Mouse (Mus musculus) lung, adult 2 months (tissue): ENCODE measurements around the gene Thbs1. TPM values are rescaled to one million over a fixed set of nuclear protein-coding genes. Genes with fewer than 3 reads are reported as not detected.

Experiments
- DNase-seq: peaks from one replicate; pipeline ENCODE4 v3.0.0; 2022
- H3K4me1 ChIP-seq: fragments of 200-500 bp; 2 replicates; pipeline ENCODE4 v1.6.1; 2011; ENCODE audit warnings: low read length; ENCODE audit not compliant: control insufficient read depth, insufficient read depth
- H3K4me3 ChIP-seq: fragments of 200-500 bp; replicated peaks from 2 replicates; pipeline ENCODE3; 2011; ENCODE audit warnings: low read depth, mild to moderate bottlenecking, control low read depth, low read length; ENCODE audit errors: extremely low read depth
- CTCF ChIP-seq: fragments of 200-500 bp; IDR thresholded peaks from 2 replicates; pipeline ENCODE4 v1.5.1; 2011; ENCODE audit warnings: mild to moderate bottlenecking, low read length, control low read depth; ENCODE audit not compliant: insufficient read depth
- POLR2A ChIP-seq: fragments of 200-500 bp; IDR thresholded peaks from 2 replicates; pipeline ENCODE4 v1.6.1; 2011; ENCODE audit warnings: low read depth, mild to moderate bottlenecking, control low read depth, low read length, borderline replicate concordance; ENCODE audit errors: extremely low read depth
- WGBS: fragments of 180-500 bp; shearing (Covaris S2); methylation state at CpG from one replicate; pipeline ENCODE4 v1.1.7; 2018; 5-methylcytosine and 5-hydroxymethylcytosine counted together
- polyA plus RNA-seq: library from polyadenylated mRNA; depleted of rRNA; stranded (reverse); fragments of >200 nt; gene quantifications from 2 replicates; pipeline ENCODE4 v1.2.3, GENCODE M21; 2012

The Thbs1 gene
- polyA plus RNA-seq, 1 experiment, result 23.3 TPM

DNA sequence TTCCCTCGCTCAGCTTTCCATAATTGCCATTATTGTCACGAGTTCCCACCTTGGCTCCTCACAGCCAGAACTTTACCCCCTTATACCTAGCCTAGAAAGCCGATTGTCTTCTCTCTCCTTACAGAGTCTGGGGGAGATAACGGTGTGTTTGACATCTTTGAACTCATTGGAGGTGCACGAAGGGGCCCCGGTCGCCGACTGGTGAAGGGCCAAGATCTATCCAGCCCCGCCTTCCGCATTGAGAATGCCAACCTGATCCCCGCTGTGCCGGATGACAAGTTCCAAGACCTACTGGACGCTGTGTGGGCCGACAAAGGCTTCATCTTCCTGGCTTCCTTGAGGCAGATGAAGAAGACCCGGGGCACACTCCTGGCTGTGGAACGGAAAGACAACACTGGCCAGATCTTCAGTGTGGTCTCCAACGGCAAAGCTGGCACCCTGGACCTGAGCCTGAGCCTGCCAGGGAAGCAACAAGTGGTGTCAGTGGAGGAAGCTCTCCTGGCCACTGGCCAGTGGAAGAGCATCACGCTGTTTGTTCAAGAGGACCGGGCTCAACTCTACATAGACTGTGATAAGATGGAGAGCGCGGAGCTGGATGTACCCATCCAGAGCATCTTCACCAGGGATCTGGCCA lies 1.3 kb downstream of the Thbs1 start:
- TF ChIP-seq POLR2A, result no peak
- no peak for TF ChIP-seq CTCF
- peak overlapping the region; percentile 12 for H3K4me3 ChIP-seq
- DNase-seq, result peak; percentile 22
- 34% methylated on average over 21 of the region's 21 CpGs for WGBS
- H3K4me1 ChIP-seq, result peaks cover 7% of the 10 kb centered on the region

DNA sequence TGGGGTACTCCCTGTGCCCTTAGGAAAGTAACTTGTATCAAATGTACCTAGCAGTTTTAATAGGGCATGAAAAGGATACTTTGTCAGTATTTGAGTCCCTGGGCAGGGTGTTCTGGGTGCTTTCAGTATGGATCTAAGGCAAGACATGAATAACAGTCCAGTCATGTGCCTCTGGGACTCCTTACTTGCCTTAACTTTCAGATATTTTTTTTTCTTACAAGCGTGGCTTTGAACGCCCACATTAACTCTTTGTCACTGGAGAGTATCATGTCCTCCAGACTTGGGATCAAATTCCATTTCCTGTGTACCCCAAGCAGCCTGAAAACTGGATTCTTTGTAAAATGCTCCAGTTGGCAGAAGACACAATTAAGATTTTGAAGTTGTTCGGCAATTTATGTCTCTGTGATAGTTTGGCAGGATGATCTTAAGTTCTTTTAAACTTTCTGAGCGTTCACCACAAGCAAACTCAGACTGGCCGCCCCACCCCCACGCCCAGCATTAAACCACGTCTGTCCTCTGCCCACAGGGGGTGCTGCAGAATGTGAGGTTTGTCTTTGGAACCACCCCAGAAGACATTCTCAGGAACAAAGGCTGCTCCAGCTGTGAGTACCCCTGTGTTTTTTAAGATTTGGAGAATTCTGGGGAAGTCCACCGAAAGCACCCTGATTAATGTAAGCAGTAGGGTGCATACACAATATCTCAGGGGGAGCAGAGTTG lies 2.3 kb downstream of the Thbs1 start:
- WGBS, result 35% methylated on average over 8 of the region's 8 CpGs
- peak; percentile 27 for DNase-seq
- no peak for TF ChIP-seq POLR2A
- 0 out of 2 replicates have a peak, but pooled peaks have one; percentile 16 for TF ChIP-seq CTCF
- H3K4me3 ChIP-seq, result no peak overlapping the region
- H3K4me1 ChIP-seq, result peaks cover 7% of the 10 kb centered on the region

DNA sequence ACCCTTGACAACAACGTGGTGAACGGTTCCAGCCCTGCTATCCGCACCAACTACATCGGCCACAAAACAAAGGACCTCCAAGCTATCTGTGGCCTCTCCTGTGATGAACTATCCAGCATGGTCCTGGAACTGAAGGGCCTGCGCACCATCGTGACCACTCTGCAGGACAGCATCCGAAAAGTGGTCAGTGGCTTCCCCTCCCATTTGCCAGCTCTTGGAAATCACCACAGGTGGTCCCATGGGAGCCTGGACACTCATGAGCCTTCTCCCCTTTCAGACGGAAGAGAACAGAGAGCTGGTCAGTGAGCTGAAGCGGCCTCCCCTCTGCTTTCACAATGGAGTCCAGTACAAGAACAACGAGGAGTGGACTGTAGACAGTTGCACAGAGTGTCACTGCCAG lies 3.0 kb downstream of the Thbs1 start:
- TF ChIP-seq CTCF (no peak), POLR2A (no peak)
- WGBS, result 79% methylated on average over 10 of the region's 10 CpGs
- no peak overlapping the region for H3K4me3 ChIP-seq

DNA sequence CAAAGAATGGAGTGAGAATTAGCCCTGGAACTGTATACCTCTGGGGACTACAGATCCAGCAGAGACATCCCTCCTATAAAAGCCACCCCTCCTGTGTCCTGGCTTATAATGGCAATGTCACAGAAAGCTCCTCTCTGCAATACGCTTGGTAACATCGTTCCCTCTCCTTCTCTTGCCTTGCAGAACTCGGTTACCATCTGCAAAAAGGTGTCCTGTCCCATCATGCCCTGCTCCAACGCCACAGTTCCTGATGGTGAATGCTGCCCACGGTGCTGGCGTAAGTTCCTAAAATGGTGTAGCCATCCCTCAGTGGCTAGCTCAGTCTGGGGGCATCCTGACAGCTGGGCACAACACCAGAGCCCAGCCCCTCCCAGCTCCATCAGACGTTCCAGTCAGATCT lies 4.0 kb downstream of the Thbs1 start:
- 70% methylated on average over 7 of the region's 7 CpGs for WGBS
- TF ChIP-seq CTCF (no peak), POLR2A (no peak)
- DNase-seq, result no peak

More for the DNA sequence above, 3.0 kb downstream of the Thbs1 start:
- DNase-seq, result no peak
- H3K4me1 ChIP-seq, result peaks cover 6% of the 10 kb centered on the region

DNA sequence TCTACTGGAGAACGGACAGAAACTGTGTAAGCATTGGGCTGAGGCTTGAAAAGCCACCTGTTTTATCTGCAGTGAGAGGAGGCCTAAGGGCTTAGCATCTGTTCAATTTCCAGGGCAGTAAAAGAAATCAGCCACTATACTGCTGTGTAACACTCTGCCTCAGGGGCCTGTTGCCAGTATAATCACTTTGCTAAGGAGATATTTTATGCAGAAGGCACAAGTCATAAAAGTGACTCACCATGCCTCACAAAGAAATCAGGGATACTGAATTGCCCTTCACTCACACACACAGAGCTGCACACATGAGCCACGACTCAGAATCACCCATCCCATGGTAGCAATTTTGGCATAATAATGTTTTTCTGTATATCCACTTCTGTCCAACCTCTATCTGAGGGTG lies 4.5 kb downstream of the Thbs1 start:
- WGBS, result 65% methylated on average over 2 of the region's 2 CpGs
- TF ChIP-seq POLR2A, result no peak
- no peak for TF ChIP-seq CTCF
- no peak overlapping the region for H3K4me3 ChIP-seq
- H3K4me1 ChIP-seq, result peaks cover 2% of the 10 kb centered on the region; the same call in 1 of the 2 replicates
- DNase-seq, result no peak

More for the DNA sequence above, 4.0 kb downstream of the Thbs1 start:
- H3K4me3 ChIP-seq, result no peak overlapping the region
- peaks cover 2% of the 10 kb centered on the region; the same call in 1 of the 2 replicates for H3K4me1 ChIP-seq

DNA sequence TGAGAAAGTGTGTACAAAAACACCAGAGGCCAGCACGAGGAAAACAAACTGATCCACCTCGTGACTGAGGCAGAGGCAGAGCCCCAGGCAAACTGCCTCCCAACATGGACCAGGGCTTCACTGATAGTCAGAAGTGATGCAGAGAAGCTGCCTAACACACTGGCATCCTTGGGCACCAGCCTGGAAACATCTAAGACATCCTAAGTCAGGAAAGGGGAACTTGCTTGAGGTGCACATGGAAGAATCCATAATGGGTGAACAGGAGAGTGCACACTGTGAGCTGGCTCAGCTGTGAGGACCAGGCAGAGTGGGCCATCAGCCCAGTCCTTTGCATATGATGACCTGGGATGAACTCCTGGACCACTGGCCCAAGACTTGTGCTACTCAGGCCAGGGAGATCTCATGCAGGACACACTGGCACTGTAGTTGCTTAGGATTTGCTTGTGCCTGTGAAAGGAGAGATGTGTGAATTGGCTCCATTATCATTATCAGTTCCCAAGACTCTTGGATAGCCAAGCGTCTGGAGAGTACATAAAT lies 5.1 kb downstream of the Thbs1 start:
- Histone ChIP-seq H3K4me3 (no peak overlapping the region), H3K4me1 (peaks cover 1% of the 10 kb centered on the region; the same call in 1 of the 2 replicates)
- TF ChIP-seq CTCF (no peak), POLR2A (no peak)
- no peak for DNase-seq
- WGBS, result 62% methylated on average over 3 of the region's 3 CpGs

DNA sequence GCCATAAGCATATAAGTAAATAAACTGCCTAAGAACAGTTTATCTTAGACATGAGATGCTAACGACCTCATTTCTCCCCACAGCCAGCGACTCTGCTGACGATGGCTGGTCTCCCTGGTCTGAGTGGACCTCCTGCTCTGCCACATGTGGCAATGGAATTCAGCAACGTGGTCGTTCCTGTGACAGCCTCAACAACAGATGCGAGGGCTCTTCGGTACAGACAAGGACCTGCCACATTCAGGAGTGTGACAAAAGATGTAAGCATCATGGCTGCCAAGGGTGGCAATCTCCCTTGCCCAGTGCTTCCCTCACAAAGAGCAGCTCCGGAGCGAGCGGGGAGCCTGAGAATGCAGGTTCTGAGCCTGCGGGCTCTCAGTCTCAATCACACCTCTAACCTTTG lies 5.7 kb downstream of the Thbs1 start:
- Histone ChIP-seq H3K4me1 (no peaks in the 10 kb centered on the region), H3K4me3 (no peak overlapping the region)
- no peak for DNase-seq
- TF ChIP-seq POLR2A, result no peak
- no peak for TF ChIP-seq CTCF
- WGBS, result 63% methylated on average over 11 of the region's 11 CpGs

DNA sequence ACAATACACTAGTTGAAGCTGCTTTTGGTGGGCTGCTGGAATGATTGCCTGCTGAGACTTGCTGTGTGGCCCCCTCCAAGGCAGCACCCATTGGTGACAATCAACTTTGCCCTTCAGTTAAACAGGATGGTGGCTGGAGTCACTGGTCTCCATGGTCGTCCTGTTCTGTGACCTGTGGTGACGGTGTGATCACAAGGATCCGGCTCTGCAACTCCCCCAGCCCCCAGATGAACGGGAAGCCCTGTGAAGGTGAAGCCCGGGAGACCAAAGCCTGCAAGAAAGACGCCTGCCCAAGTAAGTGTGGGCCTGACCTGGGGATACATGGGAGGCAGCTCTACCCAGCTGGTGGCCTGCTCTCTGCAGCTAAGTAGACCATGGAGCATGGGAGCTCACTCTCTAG lies 6.4 kb downstream of the Thbs1 start:
- Histone ChIP-seq H3K4me1 (no peaks in the 10 kb centered on the region), H3K4me3 (no peak overlapping the region)
- no peak for DNase-seq
- no peak for TF ChIP-seq POLR2A
- no peak for TF ChIP-seq CTCF
- WGBS, result 77% methylated on average over 6 of the region's 6 CpGs

DNA sequence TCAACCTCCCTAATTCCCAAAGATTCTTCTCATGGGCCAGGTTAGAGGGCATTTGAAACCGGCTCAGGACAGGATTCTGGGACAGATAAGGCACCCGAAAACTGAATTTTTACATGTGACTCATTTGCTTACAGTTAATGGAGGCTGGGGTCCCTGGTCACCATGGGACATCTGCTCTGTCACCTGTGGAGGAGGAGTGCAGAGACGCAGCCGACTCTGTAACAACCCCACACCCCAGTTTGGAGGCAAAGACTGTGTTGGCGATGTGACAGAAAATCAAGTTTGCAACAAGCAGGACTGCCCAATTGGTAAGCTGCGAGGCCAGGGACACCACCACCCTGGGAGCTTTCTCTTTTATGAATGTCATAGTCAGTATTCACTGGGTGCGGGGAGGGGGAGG lies 6.8 kb downstream of the Thbs1 start:
- WGBS, result 84% methylated on average over 7 of the region's 7 CpGs

DNA sequence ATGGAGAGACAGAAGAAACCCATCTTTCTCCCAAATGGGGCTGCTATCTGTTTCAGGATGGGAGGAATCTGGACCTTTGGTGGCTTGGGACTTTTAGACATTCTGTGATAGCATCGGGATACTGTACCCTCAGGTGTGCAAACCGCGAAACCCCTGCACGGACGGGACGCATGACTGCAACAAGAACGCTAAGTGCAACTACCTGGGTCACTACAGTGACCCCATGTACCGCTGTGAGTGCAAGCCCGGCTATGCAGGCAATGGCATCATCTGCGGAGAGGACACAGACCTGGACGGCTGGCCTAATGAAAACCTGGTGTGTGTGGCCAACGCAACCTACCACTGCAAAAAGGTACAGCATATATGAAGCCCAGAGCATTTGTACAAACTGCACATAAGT lies 8.0 kb downstream of the Thbs1 start:
- DNase-seq, result no peak
- no peak for TF ChIP-seq POLR2A
- TF ChIP-seq CTCF, result no peak
- Histone ChIP-seq H3K4me1 (0 out of 2 replicates have a peak, but pooled peaks cover 3% of the 10 kb centered on the region), H3K4me3 (no peak overlapping the region)
- 94% methylated on average over 12 of the region's 12 CpGs for WGBS

More for the DNA sequence above, 6.8 kb downstream of the Thbs1 start:
- no peak for DNase-seq
- TF ChIP-seq POLR2A, result no peak
- TF ChIP-seq CTCF, result no peak
- Histone ChIP-seq H3K4me1 (no peaks in the 10 kb centered on the region), H3K4me3 (no peak overlapping the region)
